Mouse (Mus musculus): ENCODE results near the gene Dock10. TPM values are rescaled to one million over a fixed set of nuclear protein-coding genes. Genes with fewer than 3 reads are reported as not detected.
A peak's percentile ranks its signal among the peaks of the same experiment; 100 is the strongest.

Dock10 gene
- polyA plus RNA-seq (2015; fragmentation: Nextera tagmentation; extraction: Ambion mirVana), result 6.3 and 7.1 TPM in 2 replicates

DNA sequence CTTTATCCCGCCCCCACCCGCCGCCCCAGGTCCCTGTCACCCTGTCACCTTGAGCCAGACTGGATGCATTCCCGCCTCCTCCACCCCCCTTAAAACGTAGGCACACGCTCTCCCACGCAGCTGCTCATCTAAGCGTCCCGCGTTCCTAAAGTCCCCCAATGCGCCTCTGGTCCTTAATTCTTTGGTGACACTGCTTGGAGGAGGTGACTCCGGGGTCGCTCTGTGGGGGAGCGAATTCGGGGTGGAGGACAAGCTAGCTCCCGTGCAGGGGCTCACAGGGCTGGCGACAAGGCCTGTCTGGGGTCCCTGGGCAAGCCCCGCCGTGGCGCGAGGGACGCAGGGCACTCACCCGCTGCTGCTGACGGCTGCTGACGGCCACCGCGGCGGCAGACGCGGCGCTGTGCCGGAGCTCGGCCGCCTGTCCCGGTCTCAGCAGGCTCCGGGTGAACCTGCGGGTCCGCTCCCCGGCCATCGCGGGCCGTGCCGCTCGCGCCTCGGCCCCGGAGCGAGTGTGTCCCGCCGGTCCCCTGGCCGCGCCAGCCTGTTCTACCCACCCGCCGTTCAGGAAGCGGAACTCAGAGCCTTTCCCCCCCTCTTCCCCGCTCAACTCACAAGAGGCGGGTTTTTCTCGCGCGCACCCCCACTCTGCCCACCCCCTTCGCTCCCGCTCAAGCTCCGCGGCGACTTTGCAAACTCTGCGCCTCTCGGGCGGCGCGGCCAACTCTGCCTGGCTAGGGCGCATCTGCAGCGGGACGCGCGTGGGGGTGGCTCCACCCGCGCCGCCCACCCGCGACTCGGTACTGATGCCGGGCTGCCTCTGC is at the start of gene Dock10:
TSS of gene Dock10 (minus strand) at position 551 of the 821 bp plus-strand sequence.
- Histone ChIP-seq H3K9me3 (replicated peaks) (no peaks in the 10 kb centered on the region), H3K4me3 (replicated peaks) (peak within 1 kb of the TSS; percentile 64), H3K9ac (peak within 1 kb of the TSS; percentile 44), H3K4me2 (replicated peaks) (peak within 1 kb of the TSS; percentile 90), H3K27ac (replicated peaks) (no peak within 1 kb of the TSS), H3K36me3 (no peaks in the 10 kb centered on the region), H3K27me3 (peaks cover 6% of the 10 kb centered on the region; the same call in 1 of the 2 replicates), H3K4me1 (peaks cover 18% of the 10 kb centered on the region)
- under 1% methylated on average over 79 of the region's 82 CpGs for WGBS
- ATAC-seq (ENCODE audit: insufficient number of reproducible peaks, low FRiP score, low TSS enrichment, low read depth), result peak; percentile 77

DNA sequence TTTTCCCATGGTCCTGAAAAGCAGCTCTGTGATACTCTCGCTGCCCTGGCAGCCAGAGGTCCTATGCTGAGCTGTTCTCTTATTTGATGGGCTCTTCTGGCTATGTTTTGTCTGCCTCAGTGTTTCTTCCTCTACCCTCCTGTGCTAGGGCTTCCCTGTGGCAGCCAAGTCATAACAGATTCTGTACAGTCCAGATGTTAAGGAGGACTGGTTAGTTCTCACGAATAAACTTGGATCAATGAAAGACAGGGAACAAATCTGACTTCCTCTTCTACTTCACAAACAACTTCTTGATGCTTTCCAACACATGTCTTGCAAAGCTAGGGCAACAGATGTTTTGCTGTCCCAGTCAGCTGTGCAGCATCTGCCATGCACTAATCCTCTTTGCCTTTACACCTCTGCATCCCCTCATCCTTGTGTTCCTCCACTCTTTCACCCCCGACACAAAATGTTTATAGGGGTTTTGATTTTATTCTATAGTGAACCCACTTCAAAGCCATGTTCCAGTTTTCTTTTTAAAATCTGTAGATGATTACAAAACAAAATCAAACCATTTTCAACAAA is 48.6 kb upstream of the Dock10 start:
- Histone ChIP-seq H3K27me3 (no peaks in the 10 kb centered on the region), H3K4me2 (replicated peaks) (no peak overlapping the region), H3K27ac (replicated peaks) (no peak overlapping the region), H3K4me3 (replicated peaks) (no peak overlapping the region), H3K36me3 (no peaks in the 10 kb centered on the region), H3K9me3 (replicated peaks) (no peaks in the 10 kb centered on the region), H3K9ac (no peak overlapping the region), H3K4me1 (no peaks in the 10 kb centered on the region)
- WGBS, result 45% methylated on average over 3 of the region's 3 CpGs
- ATAC-seq (ENCODE audit: insufficient number of reproducible peaks, low FRiP score, low TSS enrichment, low read depth), result no peak

DNA sequence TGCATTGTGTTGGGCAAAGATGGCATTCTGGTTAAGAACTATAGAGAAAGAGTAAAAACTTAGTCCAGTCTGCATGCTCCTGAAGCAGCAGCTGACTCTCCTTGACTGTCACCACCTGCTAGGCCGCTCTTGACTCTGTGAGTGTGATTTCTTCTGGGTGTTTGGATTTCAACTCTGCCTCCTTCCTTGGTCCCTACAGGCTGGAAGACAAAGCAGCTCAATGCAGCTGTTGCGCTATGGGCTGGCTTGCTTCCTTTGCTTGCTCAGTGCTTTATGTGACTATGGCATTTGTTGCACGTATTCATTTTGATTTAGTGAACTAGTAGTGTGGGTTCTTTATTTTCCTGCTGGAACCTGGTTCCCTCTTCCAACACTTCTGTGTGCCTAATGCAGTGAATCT is 43.7 kb upstream of the Dock10 start:
- H3K27me3 ChIP-seq, result no peaks in the 10 kb centered on the region
- H3K4me3 ChIP-seq (replicated peaks), result no peak overlapping the region
- H3K9ac ChIP-seq, result no peak overlapping the region
- no peaks in the 10 kb centered on the region for H3K4me1 ChIP-seq
- no peak; the same call in 1 of the 2 replicates for ATAC-seq (ENCODE audit: insufficient number of reproducible peaks, low FRiP score, low TSS enrichment, low read depth)
- no peaks in the 10 kb centered on the region for H3K36me3 ChIP-seq
- 74% methylated on average over 3 of the region's 3 CpGs for WGBS
- no peaks in the 10 kb centered on the region for H3K9me3 ChIP-seq (replicated peaks)
- no peak overlapping the region for H3K4me2 ChIP-seq (replicated peaks)
- no peak overlapping the region for H3K27ac ChIP-seq (replicated peaks)

DNA sequence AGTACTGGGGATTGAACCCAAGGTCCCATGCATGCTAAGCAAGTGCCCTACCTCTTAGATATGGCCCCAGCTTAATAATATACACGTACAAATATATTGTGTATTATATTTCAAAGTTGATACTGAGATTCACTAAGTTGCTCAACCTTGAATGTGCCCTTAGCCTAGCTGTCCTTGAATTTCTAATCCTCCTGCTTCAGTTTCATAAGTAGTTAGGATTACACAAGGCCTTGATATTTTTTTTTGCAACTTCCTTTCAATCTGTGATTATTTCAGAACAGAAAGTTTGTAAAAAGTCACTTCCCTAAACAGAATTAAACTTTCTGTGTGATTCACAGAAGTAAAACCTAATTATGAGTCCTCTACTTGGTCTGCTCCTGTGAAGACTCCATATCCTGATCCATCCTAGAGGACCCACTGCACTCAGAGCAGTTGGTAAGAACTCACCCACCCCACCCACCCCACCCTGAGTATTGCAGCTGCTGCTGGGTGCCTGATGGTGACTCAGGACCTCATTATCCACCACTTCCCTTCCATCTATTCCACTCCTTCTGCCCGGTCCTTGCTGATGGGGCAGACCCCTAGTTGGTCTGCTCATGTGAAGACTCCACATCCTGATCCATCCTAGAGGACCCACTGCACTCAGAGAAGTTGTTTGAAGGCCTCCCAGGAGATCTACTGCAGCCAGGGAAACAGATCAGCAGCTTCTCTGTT is 26.9 kb upstream of the Dock10 start:
- Histone ChIP-seq H3K9ac (no peak overlapping the region), H3K27me3 (no peaks in the 10 kb centered on the region), H3K36me3 (no peaks in the 10 kb centered on the region), H3K4me1 (no peaks in the 10 kb centered on the region), H3K4me3 (replicated peaks) (no peak overlapping the region), H3K27ac (replicated peaks) (no peak overlapping the region), H3K4me2 (replicated peaks) (no peak overlapping the region), H3K9me3 (replicated peaks) (no peaks in the 10 kb centered on the region)
- 68% methylated on average over 2 of the region's 2 CpGs for WGBS
- no peak for ATAC-seq (ENCODE audit: insufficient number of reproducible peaks, low FRiP score, low TSS enrichment, low read depth)

DNA sequence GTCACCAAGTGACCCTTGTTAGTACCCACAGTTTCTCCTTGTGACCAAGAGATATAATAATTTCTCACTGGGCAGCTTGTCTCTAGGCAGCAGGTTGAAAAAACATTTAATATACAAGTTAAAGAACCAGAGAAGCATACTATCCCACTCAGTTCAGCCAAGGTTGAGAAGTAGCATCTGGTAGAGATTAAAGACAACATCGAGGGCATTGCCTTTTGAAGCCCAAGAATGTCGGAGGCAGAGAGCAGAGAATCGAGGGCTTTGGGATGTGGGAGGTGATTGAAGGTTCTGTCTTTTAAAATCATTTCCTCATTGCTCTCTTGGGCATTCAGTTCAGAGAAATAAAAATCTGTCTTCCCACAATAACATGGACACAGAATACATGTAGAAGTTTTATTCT is 25.8 kb upstream of the Dock10 start:
- ATAC-seq (ENCODE audit: insufficient number of reproducible peaks, low FRiP score, low TSS enrichment, low read depth), result no peak
- Histone ChIP-seq H3K4me3 (replicated peaks) (no peak overlapping the region), H3K36me3 (no peaks in the 10 kb centered on the region), H3K4me1 (no peaks in the 10 kb centered on the region), H3K4me2 (replicated peaks) (no peak overlapping the region), H3K9me3 (replicated peaks) (no peaks in the 10 kb centered on the region), H3K9ac (no peak overlapping the region), H3K27ac (replicated peaks) (no peak overlapping the region), H3K27me3 (no peaks in the 10 kb centered on the region)
- WGBS, result 27% methylated on average over 3 of the region's 3 CpGs

DNA sequence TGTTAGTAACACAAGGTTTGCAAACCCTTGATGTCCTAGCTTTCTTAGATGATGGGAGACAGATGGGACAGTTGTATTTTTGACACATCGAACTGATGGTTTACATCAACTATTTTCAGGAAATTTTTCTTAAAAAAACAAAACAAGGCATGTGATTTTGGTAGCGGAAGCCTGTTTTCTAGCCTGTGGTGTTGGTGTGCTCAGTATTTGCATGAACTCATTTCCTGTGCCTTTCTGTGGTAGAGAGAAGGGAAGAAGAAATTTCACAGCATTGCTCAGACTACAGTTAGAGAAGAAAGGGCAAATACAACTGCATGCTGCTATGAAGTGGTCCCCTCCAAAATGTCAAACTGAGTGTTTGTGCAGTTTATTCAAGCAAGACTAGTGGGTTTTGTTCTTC is 7.2 kb upstream of the Dock10 start:
- no peak overlapping the region for H3K4me2 ChIP-seq (replicated peaks)
- no peaks in the 10 kb centered on the region for H3K4me1 ChIP-seq
- no peak overlapping the region for H3K9ac ChIP-seq
- no peak overlapping the region for H3K4me3 ChIP-seq (replicated peaks)
- no peak for ATAC-seq (ENCODE audit: insufficient number of reproducible peaks, low FRiP score, low TSS enrichment, low read depth)
- H3K27me3 ChIP-seq, result no peaks in the 10 kb centered on the region
- H3K9me3 ChIP-seq (replicated peaks), result no peaks in the 10 kb centered on the region
- H3K36me3 ChIP-seq, result no peaks in the 10 kb centered on the region
- WGBS, result 67% methylated on average over 2 of the region's 2 CpGs
- no peak overlapping the region for H3K27ac ChIP-seq (replicated peaks)

DNA sequence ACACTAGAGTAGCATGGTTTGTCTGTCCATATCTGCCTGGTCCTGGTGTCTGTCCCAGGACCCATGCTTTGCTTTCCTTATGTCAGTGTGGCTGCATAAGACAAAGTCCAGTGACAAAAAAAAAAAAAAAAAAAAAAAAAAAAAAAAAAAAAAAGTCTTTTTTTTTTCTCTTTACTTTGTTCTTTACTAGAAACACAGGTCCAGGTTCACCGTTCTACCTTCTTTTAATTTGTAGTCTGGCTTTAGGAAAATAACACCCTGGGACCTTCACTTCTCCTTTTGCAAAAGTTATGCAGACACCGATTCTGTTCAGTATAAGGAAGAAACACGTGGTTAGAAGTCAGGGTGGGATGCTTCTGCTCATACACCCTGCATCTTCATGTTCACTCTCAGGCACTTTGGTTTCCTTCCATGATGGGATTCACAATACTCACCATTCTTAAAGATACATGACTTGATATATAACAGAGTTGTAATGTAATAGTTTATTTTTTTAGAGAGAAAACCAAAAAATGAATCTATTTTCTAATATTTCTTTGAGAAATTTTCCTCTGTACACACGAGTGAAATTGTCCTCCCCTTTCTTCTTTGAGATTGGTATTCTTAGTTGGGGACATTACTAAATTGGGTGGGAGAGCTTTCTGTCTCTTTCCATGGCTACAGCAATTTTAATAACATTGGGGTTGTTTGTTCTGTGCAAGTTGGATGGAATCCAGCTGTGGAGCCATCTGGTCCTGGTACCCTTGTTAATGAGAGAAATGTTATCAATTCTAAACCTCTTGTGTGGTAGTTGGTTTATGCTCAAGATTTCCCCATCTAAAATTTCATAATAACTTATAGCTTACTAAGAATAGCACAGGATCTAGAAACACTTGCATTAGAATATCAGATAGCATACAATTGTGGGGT is 5.0 kb upstream of the Dock10 start:
- no peak for ATAC-seq (ENCODE audit: insufficient number of reproducible peaks, low FRiP score, low TSS enrichment, low read depth)
- peaks cover 6% of the 10 kb centered on the region; the same call in 1 of the 2 replicates for H3K27me3 ChIP-seq
- no peak overlapping the region for H3K9ac ChIP-seq
- no peaks in the 10 kb centered on the region for H3K9me3 ChIP-seq (replicated peaks)
- H3K4me2 ChIP-seq (replicated peaks), result no peak overlapping the region
- peaks cover 4% of the 10 kb centered on the region; the same call in 1 of the 2 replicates for H3K4me1 ChIP-seq
- WGBS, result 61% methylated on average over 4 of the region's 4 CpGs
- H3K36me3 ChIP-seq, result no peaks in the 10 kb centered on the region
- H3K4me3 ChIP-seq (replicated peaks), result no peak overlapping the region
- H3K27ac ChIP-seq (replicated peaks), result no peak overlapping the region

DNA sequence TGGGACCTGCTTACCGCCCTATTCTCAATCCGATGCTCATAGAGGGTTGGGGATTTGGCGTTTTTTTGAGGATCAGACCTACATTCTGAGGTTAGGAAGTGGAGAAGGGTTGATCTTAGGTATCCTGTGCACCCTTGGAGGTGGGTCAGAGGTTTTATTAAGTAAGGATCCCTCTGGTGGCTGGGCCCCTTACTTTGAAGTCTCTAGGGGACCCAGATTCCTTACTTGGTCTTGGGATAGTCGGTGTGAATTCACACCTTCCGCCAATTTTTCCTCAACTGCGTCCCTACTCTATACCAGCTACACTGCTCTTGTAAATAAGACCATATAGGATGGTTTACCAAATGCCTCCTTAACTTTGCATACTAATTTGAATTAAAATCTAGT is 464 bp upstream of the Dock10 start:
- ATAC-seq (ENCODE audit: insufficient number of reproducible peaks, low FRiP score, low TSS enrichment, low read depth), result no peak
- H3K36me3 ChIP-seq, result no peaks in the 10 kb centered on the region
- H3K4me2 ChIP-seq (replicated peaks), result peak overlapping the region; percentile 90
- peaks cover 18% of the 10 kb centered on the region for H3K4me1 ChIP-seq
- H3K27ac ChIP-seq (replicated peaks), result no peak overlapping the region
- H3K27me3 ChIP-seq, result peaks cover 6% of the 10 kb centered on the region; the same call in 1 of the 2 replicates
- H3K4me3 ChIP-seq (replicated peaks), result peak overlapping the region; percentile 64
- H3K9me3 ChIP-seq (replicated peaks), result no peaks in the 10 kb centered on the region
- peak overlapping the region; percentile 44; the same call in 1 of the 2 replicates for H3K9ac ChIP-seq
- 8% methylated on average over 6 of the region's 6 CpGs for whole genome bisulfite sequencing

DNA sequence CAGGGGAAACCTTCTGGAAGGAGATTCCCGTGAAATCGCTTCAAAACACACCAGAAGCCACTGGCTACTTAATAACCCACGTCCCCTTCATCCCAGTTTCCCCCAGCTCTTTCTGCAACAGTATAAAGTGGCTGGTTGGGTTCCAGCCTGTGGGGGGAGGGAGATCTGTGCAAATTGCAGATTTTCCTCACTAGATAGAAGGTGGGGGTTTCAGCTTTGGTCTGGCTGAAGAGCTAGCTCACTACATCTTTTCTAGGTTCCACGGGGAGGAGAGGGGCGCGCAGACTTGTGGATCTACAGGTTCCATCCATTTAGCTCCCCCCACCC is 714 bp downstream of the Dock10 start:
- Histone ChIP-seq H3K36me3 (no peaks in the 10 kb centered on the region), H3K4me3 (replicated peaks) (peak overlapping the region; percentile 64), H3K9ac (peak overlapping the region; percentile 44; the same call in 1 of the 2 replicates), H3K4me1 (peaks cover 18% of the 10 kb centered on the region), H3K27ac (replicated peaks) (no peak overlapping the region), H3K4me2 (replicated peaks) (peak overlapping the region; percentile 90), H3K9me3 (replicated peaks) (no peaks in the 10 kb centered on the region), H3K27me3 (peaks cover 6% of the 10 kb centered on the region; the same call in 1 of the 2 replicates)
- WGBS, result 1% methylated on average over 6 of the region's 6 CpGs
- no peak for ATAC-seq (ENCODE audit: insufficient number of reproducible peaks, low FRiP score, low TSS enrichment, low read depth)

DNA sequence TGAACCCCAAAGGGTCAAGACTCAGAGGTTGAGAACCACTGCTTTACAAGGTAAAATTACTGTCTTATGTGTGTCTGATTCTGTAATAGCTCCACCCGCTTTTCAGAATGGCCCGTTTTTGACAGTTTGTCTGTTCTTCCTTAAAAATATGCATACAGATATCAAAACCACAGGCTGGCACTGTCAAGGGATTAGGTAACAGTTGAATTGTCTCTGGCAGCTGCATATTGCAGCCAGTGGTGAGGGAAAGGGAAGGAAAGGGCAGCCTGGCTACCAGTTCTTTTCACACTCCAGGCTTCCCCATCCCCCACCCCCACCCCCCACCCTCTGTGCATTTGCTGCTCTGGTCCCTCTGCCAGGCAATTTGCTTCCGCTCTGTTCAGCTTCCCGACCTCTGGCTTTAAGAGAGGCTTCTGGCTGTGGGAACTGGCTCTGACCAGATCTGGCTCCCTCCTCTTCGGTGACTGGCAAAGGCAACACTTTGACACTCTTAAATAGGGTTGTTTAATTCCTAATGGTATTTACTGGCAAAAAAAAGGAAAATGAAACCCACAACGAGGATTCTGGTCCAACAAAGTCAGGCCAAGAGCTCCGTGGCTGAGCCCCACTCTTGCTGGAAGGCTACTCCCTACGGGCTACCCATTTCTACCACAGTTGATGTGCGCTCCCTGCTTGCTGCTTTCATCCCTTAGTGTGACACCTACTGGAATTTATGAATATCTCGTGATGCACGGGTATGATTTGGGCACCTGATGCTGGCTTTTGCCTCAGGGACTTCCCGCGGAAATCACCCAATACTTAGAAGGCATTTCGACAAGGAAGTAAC is 1.3 kb downstream of the Dock10 start:
- Histone ChIP-seq H3K4me2 (replicated peaks) (peak overlapping the region; percentile 90), H3K4me3 (replicated peaks) (peak overlapping the region; percentile 64), H3K27ac (replicated peaks) (no peak overlapping the region), H3K9me3 (replicated peaks) (no peaks in the 10 kb centered on the region), H3K27me3 (peaks cover 6% of the 10 kb centered on the region; the same call in 1 of the 2 replicates), H3K36me3 (no peaks in the 10 kb centered on the region), H3K4me1 (peaks cover 18% of the 10 kb centered on the region), H3K9ac (no peak overlapping the region)
- ATAC-seq (ENCODE audit: insufficient number of reproducible peaks, low FRiP score, low TSS enrichment, low read depth), result no peak
- 6% methylated on average over 14 of the region's 14 CpGs for WGBS
